Mouse (Mus musculus) CH12.LX (cell line): ENCODE results near the gene Vdr. TPM values are rescaled to one million over a fixed set of nuclear protein-coding genes. Genes with fewer than 3 reads are reported as not detected.

Source experiments
- DNase-seq: peaks from one replicate; pipeline ENCODE4 v3.0.0-alpha.2; 2013; ENCODE audit errors: extremely low read depth
- H3K27ac ChIP-seq: 2 replicates; pipeline ENCODE4 v1.5.1; 2012; ENCODE audit warnings: low read depth, mild to moderate bottlenecking, control low read depth, moderate library complexity; ENCODE audit not compliant: insufficient read depth
- H3K27me3 ChIP-seq: replicated peaks from 2 replicates; pipeline ENCODE3; 2012; ENCODE audit warnings: inconsistent platforms
- H3K36me3 ChIP-seq, 2 experiments: replicated peaks in 1 of 2; 2 replicates each; pipeline versions ENCODE3 to v1.6.1; 2012; ENCODE audit warnings: inconsistent platforms in 1 of 2, low read length in 1 of 2, mild to moderate bottlenecking in 1 of 2, mixed read lengths in 1 of 2, moderate library complexity in 1 of 2; ENCODE audit not compliant: control insufficient read depth in 1 of 2, insufficient read depth in 1 of 2
- H3K4me1 ChIP-seq, 2 experiments: 2 replicates each; pipeline ENCODE4 v1.6.1; 2012; ENCODE audit warnings: inconsistent platforms in 1 of 2, moderate library complexity in 1 of 2; ENCODE audit not compliant: insufficient read depth in 2 of 2, control insufficient read depth in 1 of 2
- H3K4me2 ChIP-seq: 2 replicates; pipeline ENCODE4 v1.6.1; 2012; ENCODE audit warnings: low read depth, mild to moderate bottlenecking, control low read depth; ENCODE audit not compliant: poor library complexity, insufficient read depth, severe bottlenecking
- H3K4me3 ChIP-seq, 3 experiments: fragments of 150-350 bp in 1 of 3; sonication (generic) in 1 of 3; replicated peaks in 1 of 3; 2 replicates each; pipeline versions ENCODE3 to v1.5.1; 2011 to 2012; ENCODE audit warnings: low read depth in 2 of 3, low read length in 2 of 3, mild to moderate bottlenecking in 2 of 3, moderate library complexity in 2 of 3, control low read depth in 1 of 3, improper control_type of control experiment in 1 of 3, inconsistent platforms in 1 of 3, mixed read lengths in 1 of 3; ENCODE audit not compliant: poor library complexity in 1 of 3
- H3K79me2 ChIP-seq: replicated peaks from 2 replicates; pipeline ENCODE4 v1.6.1; 2012; ENCODE audit warnings: mild to moderate bottlenecking, moderate library complexity; ENCODE audit not compliant: control insufficient read depth, poor library complexity, insufficient read depth, severe bottlenecking; ENCODE audit errors: extremely low read depth
- H3K9ac ChIP-seq: 2 replicates; pipeline ENCODE4 v1.6.1; 2012; ENCODE audit warnings: low read depth, mild to moderate bottlenecking, control low read depth, moderate library complexity; ENCODE audit not compliant: insufficient read depth
- H3K9me3 ChIP-seq: replicated peaks from 2 replicates; pipeline ENCODE3; 2012; ENCODE audit warnings: low read length, inconsistent platforms, mixed read lengths
- BHLHE40 ChIP-seq: IDR thresholded peaks from 2 replicates; pipeline ENCODE4 v1.6.1; 2011; ENCODE audit warnings: mild to moderate bottlenecking, low read depth, low read length, improper control_type of control experiment
- CHD1 ChIP-seq: IDR thresholded peaks from 2 replicates; pipeline ENCODE4 v1.6.1; 2012; ENCODE audit warnings: low read depth, low read length, improper control_type of control experiment, inconsistent platforms
- CHD2 ChIP-seq: IDR thresholded peaks from 2 replicates; pipeline ENCODE4 v1.6.1; 2011; ENCODE audit warnings: low read length, improper control_type of control experiment
- CTCF ChIP-seq, 2 experiments: IDR thresholded peaks in 1 of 2; conservative IDR thresholded peaks in 1 of 2; 2 replicates each; pipeline ENCODE4 v1.5.1; 2011 to 2012; ENCODE audit warnings: low read depth in 2 of 2, low read length in 2 of 2, improper control_type of control experiment in 1 of 2, inconsistent platforms in 1 of 2, mild to moderate bottlenecking in 1 of 2, moderate library complexity in 1 of 2
- ELF1 ChIP-seq: IDR thresholded peaks from 2 replicates; pipeline ENCODE4 v1.6.1; 2014; ENCODE audit warnings: low read depth, mild to moderate bottlenecking, inconsistent platforms, low read length, improper control_type of control experiment
- EP300 ChIP-seq: IDR thresholded peaks from 2 replicates; pipeline ENCODE4 v1.6.1; 2011; ENCODE audit warnings: low read length, improper control_type of control experiment
- GABPA ChIP-seq: IDR thresholded peaks from 2 replicates; pipeline ENCODE4 v1.6.1; 2012; ENCODE audit warnings: low read depth, low read length, improper control_type of control experiment, inconsistent platforms; ENCODE audit not compliant: insufficient replicate concordance
- HCFC1 ChIP-seq: IDR thresholded peaks from 2 replicates; pipeline ENCODE4 v1.6.1; 2012; ENCODE audit warnings: low read depth, mild to moderate bottlenecking, inconsistent platforms, low read length, improper control_type of control experiment
- JUN ChIP-seq: IDR thresholded peaks from 2 replicates; pipeline ENCODE4 v1.6.1; 2011; ENCODE audit warnings: low read depth, mild to moderate bottlenecking, low read length, improper control_type of control experiment, moderate library complexity; ENCODE audit not compliant: insufficient read depth
- JUND ChIP-seq: conservative IDR thresholded peaks from 2 replicates; pipeline ENCODE4 v1.6.1; 2011; ENCODE audit warnings: low read depth, low read length, improper control_type of control experiment
- KAT2A ChIP-seq: IDR thresholded peaks from 2 replicates; pipeline ENCODE4 v1.6.1; 2012; ENCODE audit warnings: low read length, improper control_type of control experiment, inconsistent platforms; ENCODE audit not compliant: insufficient replicate concordance
- MAFK ChIP-seq: IDR thresholded peaks from 2 replicates; pipeline ENCODE4 v1.6.1; 2011; ENCODE audit warnings: low read length, improper control_type of control experiment; ENCODE audit not compliant: insufficient replicate concordance
- MAX ChIP-seq: IDR thresholded peaks from 2 replicates; pipeline ENCODE4 v1.6.1; 2011; ENCODE audit warnings: low read length, improper control_type of control experiment
- MEF2A ChIP-seq: IDR thresholded peaks from 2 replicates; pipeline ENCODE4 v1.6.1; 2014; ENCODE audit warnings: low read depth, mild to moderate bottlenecking, inconsistent platforms, low read length, improper control_type of control experiment, borderline replicate concordance
- MXI1 ChIP-seq: IDR thresholded peaks from 2 replicates; pipeline ENCODE4 v1.6.1; 2011; ENCODE audit warnings: mild to moderate bottlenecking, low read depth, low read length, improper control_type of control experiment
- MYC ChIP-seq: IDR thresholded peaks from 2 replicates; pipeline ENCODE4 v1.6.1; 2011; ENCODE audit warnings: low read depth, mild to moderate bottlenecking, improper control_type of control experiment, low read length
- NRF1 ChIP-seq: IDR thresholded peaks from 2 replicates; pipeline ENCODE4 v1.6.1; 2014; ENCODE audit warnings: low read depth, mild to moderate bottlenecking, inconsistent platforms, low read length, improper control_type of control experiment, moderate library complexity
- PAX5 ChIP-seq: IDR thresholded peaks from 2 replicates; pipeline ENCODE4 v1.6.1; 2012; ENCODE audit warnings: low read length, inconsistent platforms, mixed read lengths
- POLR2A ChIP-seq: IDR thresholded peaks from 2 replicates; pipeline ENCODE4 v1.6.1; 2011; ENCODE audit warnings: low read depth, mild to moderate bottlenecking, improper control_type of control experiment, low read length
- POLR2AphosphoS2 ChIP-seq: IDR thresholded peaks from 2 replicates; pipeline ENCODE4 v1.6.1; 2011; ENCODE audit warnings: low read depth, low read length, improper control_type of control experiment
- RAD21 ChIP-seq: IDR thresholded peaks from 2 replicates; pipeline ENCODE4 v1.6.1; 2011; ENCODE audit warnings: low read depth, mild to moderate bottlenecking, low read length, improper control_type of control experiment, moderate library complexity
- SIN3A ChIP-seq: IDR thresholded peaks from 2 replicates; pipeline ENCODE4 v1.6.1; 2012; ENCODE audit warnings: low read length, improper control_type of control experiment, inconsistent platforms
- SMC3 ChIP-seq: IDR thresholded peaks from 2 replicates; pipeline ENCODE4 v1.6.1; 2011; ENCODE audit warnings: low read depth, low read length, improper control_type of control experiment
- TBP ChIP-seq: conservative IDR thresholded peaks from 2 replicates; pipeline ENCODE4 v1.6.1; 2011; ENCODE audit warnings: low read depth, low read length, improper control_type of control experiment
- ZC3H11A ChIP-seq: IDR thresholded peaks from 2 replicates; pipeline ENCODE4 v1.6.1; 2012; ENCODE audit warnings: low read depth, mild to moderate bottlenecking, inconsistent platforms, low read length, improper control_type of control experiment
- ZMIZ1 ChIP-seq: IDR thresholded peaks from 2 replicates; pipeline ENCODE4 v1.6.1; 2012; ENCODE audit warnings: low read depth, mild to moderate bottlenecking, inconsistent platforms, low read length, improper control_type of control experiment
- ZNF384 ChIP-seq: IDR thresholded peaks from 2 replicates; pipeline ENCODE4 v1.6.1; 2012; ENCODE audit warnings: low read depth, low read length, improper control_type of control experiment, inconsistent platforms
- dilution Hi-C: fragments of 300-500 bp; cut with MboI; formaldehyde crosslinking; loops from 2 replicates; pipeline ENCODE4 v1.14.3; 2020; ENCODE audit warnings: low sequenced_read_pairs; ENCODE audit not compliant: extremely low pct_unique_long_range_greater_than_20kb, extremely low pct_ligation_motif_present
- in situ Hi-C: fragments of 300-500 bp; cut with MboI; formaldehyde crosslinking; loops from 3 replicates; pipeline ENCODE4 v1.14.3; 2019; ENCODE audit warnings: low sequenced_read_pairs, low pct_ligation_motif_present, low pct_unique_long_range_greater_than_20kb, mixed read lengths
- polyA plus RNA-seq: library from polyadenylated mRNA; unstranded; fragments of >175 nt; gene quantifications from 2 replicates; pipeline ENCODE4 v1.2.1, GENCODE M21; 2012; ENCODE audit warnings: low read depth; ENCODE audit not compliant: insufficient read length
- total RNA-seq, 2 experiments: library from RNA; depleted of rRNA; stranded (reverse); fragments of 300-350 nt in 1 of 2; fragments of >200 nt in 1 of 2; gene quantifications; 2 replicates each; pipeline ENCODE4 v1.2.3; 2012 to 2014

Gene Vdr
- total and polyA plus RNA-seq, 3 experiments = 0.52 to 1.7 (median 0.68) TPM

GRCm38 (mm10) chr15:97863494-97863881 is 46.9 kb downstream of the Vdr start:
- Histone ChIP-seq H3K27me3 (peaks cover 1% of the 10 kb centered on the region), H3K4me1 (peaks cover 2 to 3% of the 10 kb centered on the region in 2 experiments; a peak in 2 of 4 replicates), H3K4me3 (no peak overlapping the region), H3K79me2 (no peaks in the 10 kb centered on the region), H3K9me3 (peaks cover 23% of the 10 kb centered on the region), H3K36me3 (no peaks in the 10 kb centered on the region), H3K27ac (no peak overlapping the region), H3K4me2 (no peak overlapping the region), H3K9ac (no peak overlapping the region)
- in situ Hi-C loops (loop anchor here (25.0 kb wide), 1 partner anchor 299 kb away; the partner anchor contains the start of genes Asb8 and Ccdc184), dilution Hi-C loops (no loop called here)
- no peak for DNase-seq
- TF ChIP-seq ZC3H11A = no peak
- no peak for TF ChIP-seq CHD1
- no peak for TF ChIP-seq RAD21
- TF ChIP-seq CHD2 = no peak
- no peak for TF ChIP-seq MAX
- TF ChIP-seq ZMIZ1 = no peak
- TF ChIP-seq GABPA = no peak
- TF ChIP-seq SMC3 = no peak
- no peak for TF ChIP-seq JUND
- TF ChIP-seq MYC = no peak
- TF ChIP-seq PAX5 = no peak
- TF ChIP-seq POLR2AphosphoS2 = no peak
- TF ChIP-seq BHLHE40 = no peak
- no peak for TF ChIP-seq MXI1
- TF ChIP-seq NRF1 = no peak
- no peak for TF ChIP-seq TBP
- TF ChIP-seq MAFK = no peak
- no peak for TF ChIP-seq SIN3A
- no peak for TF ChIP-seq POLR2A
- no peak for TF ChIP-seq ZNF384

- Histone ChIP-seq H3K27me3 (peaks cover 1% of the 10 kb centered on the region), H3K9me3 (peaks cover 23% of the 10 kb centered on the region), H3K4me2 (no peak overlapping the region), H3K27ac (no peak overlapping the region), H3K4me1 (peaks cover 3 to 7% of the 10 kb centered on the region in 2 experiments; a peak in 2 of 4 replicates), H3K36me3 (no peaks in the 10 kb centered on the region), H3K79me2 (no peaks in the 10 kb centered on the region)
- in situ Hi-C loops = loop anchor here (25.0 kb wide), 1 partner anchor 299 kb away; the partner anchor contains the start of genes Asb8 and Ccdc184
- dilution Hi-C loops = no loop called here
- TF ChIP-seq MAFK (no peak), JUN (no peak), ELF1 (no peak), EP300 (no peak), NRF1 (no peak), MEF2A (no peak), HCFC1 (no peak), BHLHE40 (no peak), SMC3 (no peak), CTCF (conservative IDR thresholded peaks at IDR 0.05 in 1 of 2, IDR thresholded peaks at IDR 0.05 in 1 of 2; ENCODE audit: low read depth in 2 of 2, low read length in 2 of 2) (no peak), POLR2AphosphoS2 (no peak), GABPA (no peak), PAX5 (no peak), KAT2A (no peak), SIN3A (no peak)
- TF ChIP-seq, all 38 proteins: peak for 0
- no peak for DNase-seq
- Histone ChIP-seq H3K4me3 (no peak overlapping the region), H3K9ac (no peak overlapping the region)
Observed at GRCm38 (mm10) chr15:97862881-97863493, 47.4 kb downstream of the Vdr start.
